Mouse (Mus musculus) hindbrain, embryonic 11.5 days (tissue): ENCODE data around the gene Pbp2. TPM values are rescaled to one million over a fixed set of nuclear protein-coding genes. Genes with fewer than 3 reads are reported as not detected.

ENCODE experiments used
- ATAC-seq: fragments of 200-750 bp; cut with Nextera tagmentation; 2 replicates; pipeline ENCODE4 v1.8.0; 2017; ENCODE audit warnings: mild to moderate bottlenecking, moderate TSS enrichment, moderate library complexity; ENCODE audit not compliant: low FRiP score
- DNase-seq: peaks from one replicate; pipeline ENCODE4 v3.0.0-alpha.2; 2015; ENCODE audit warnings: low spot score
- H3K27ac ChIP-seq: fragments of 300-500 bp; sonication (generic); 2 replicates; pipeline ENCODE4 v1.5.1; 2014; ENCODE audit warnings: mild to moderate bottlenecking, low read depth, low read length
- H3K27me3 ChIP-seq: fragments of 300-500 bp; sonication (generic); 2 replicates; pipeline ENCODE4 v1.6.1; 2014; ENCODE audit warnings: mild to moderate bottlenecking, low read length, moderate library complexity, mixed read lengths; ENCODE audit not compliant: control insufficient read depth, insufficient read depth
- H3K36me3 ChIP-seq: fragments of 300-500 bp; sonication (generic); 2 replicates; pipeline ENCODE4 v1.6.1; 2014; ENCODE audit warnings: mild to moderate bottlenecking, low read length, moderate library complexity, mixed read lengths; ENCODE audit not compliant: control insufficient read depth, insufficient read depth
- H3K4me1 ChIP-seq: fragments of 300-500 bp; sonication (generic); replicated peaks from 2 replicates; pipeline ENCODE4 v1.6.1; 2014; ENCODE audit warnings: low read length, mixed read lengths; ENCODE audit not compliant: control insufficient read depth, insufficient read depth
- H3K4me2 ChIP-seq: fragments of 300-500 bp; sonication (generic); replicated peaks from 2 replicates; pipeline ENCODE4 v1.6.1; 2014; ENCODE audit warnings: mild to moderate bottlenecking, low read depth, low read length
- H3K4me3 ChIP-seq: fragments of 300-500 bp; sonication (generic); 2 replicates; pipeline ENCODE4 v1.5.1; 2014; ENCODE audit warnings: low read depth, low read length
- H3K9ac ChIP-seq: fragments of 300-500 bp; sonication (generic); 2 replicates; pipeline ENCODE4 v1.6.1; 2014; ENCODE audit warnings: low read depth, low read length
- H3K9me3 ChIP-seq: fragments of 300-500 bp; sonication (generic); 2 replicates; pipeline ENCODE4 v1.6.1; 2016; ENCODE audit warnings: low read length; ENCODE audit not compliant: control insufficient read depth
- WGBS: fragments of 180-500 bp; shearing (Covaris S2); extraction: QIAGEN DNeasy Blood & Tissue Kit; methylation state at CpG from one replicate; pipeline ENCODE4 v1.1.7; 2014; 5-methylcytosine and 5-hydroxymethylcytosine counted together
- polyA plus RNA-seq: library from polyadenylated mRNA; unstranded; fragments of >200 nt; fragmentation: Nextera tagmentation; extraction: Ambion mirVana; gene quantifications from 2 replicates; pipeline ENCODE4 v1.2.1, GENCODE M21; 2014

Pbp2 gene
- polyA plus RNA-seq, 1 experiment from 2014 or later: 0.22 TPM

DNA sequence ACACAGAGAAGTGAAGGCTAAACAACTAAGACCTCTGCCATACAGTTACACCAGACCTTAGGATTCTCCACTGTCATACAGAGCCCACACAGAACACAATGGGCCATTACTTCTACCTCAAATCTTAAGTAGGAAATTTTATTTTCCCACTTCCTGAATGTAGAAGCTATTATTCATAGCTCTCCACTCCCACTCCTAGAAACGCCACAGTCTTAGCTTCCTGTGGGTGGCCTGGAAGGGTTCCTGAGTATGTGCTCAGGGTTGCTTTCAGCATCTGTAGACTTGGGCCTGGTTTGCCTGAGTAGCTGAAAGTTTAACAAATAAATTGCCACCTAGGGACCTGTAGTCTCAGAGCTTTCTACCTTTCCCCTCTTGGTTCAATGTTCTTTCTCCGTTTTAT, 5.9 kb upstream of the Pbp2 start:
- 96% methylated on average over 2 of the region's 2 CpGs for WGBS
- H3K9me3 ChIP-seq: no peaks in the 10 kb centered on the region
- H3K36me3 ChIP-seq: no peaks in the 10 kb centered on the region
- no peaks in the 10 kb centered on the region for H3K27me3 ChIP-seq
- H3K4me3 ChIP-seq: no peak overlapping the region
- H3K4me2 ChIP-seq: no peak overlapping the region
- no peak overlapping the region for H3K27ac ChIP-seq
- H3K9ac ChIP-seq: no peak overlapping the region
- no peaks in the 10 kb centered on the region for H3K4me1 ChIP-seq
- DNase-seq (no peak), ATAC-seq (no peak)

DNA sequence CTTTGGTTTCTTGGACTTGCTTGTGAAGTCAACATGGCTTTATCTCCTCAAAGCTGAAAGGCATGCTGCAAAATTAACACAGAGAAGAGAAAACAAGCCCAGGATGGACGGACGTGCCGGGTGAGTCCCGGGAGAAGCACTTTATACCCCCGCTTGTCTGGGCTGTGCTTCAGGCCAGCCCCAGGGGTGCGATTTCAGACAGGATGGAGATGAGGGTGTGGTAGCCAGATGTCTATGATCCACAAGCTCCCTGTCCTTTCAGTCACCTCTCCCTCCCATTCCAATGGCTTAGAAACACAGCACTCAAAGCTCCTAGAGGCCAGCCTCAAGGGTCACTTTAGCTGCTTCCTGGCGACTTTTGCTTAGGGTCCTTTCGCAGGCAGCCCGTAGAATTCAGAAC, 3.8 kb upstream of the Pbp2 start:
- no peak overlapping the region for H3K4me2 ChIP-seq
- 68% methylated on average over 9 of the region's 9 CpGs for WGBS
- H3K36me3 ChIP-seq: no peaks in the 10 kb centered on the region
- DNase-seq: no peak
- H3K9me3 ChIP-seq: no peaks in the 10 kb centered on the region
- H3K9ac ChIP-seq: no peak overlapping the region
- H3K27me3 ChIP-seq: no peaks in the 10 kb centered on the region
- no peak for ATAC-seq
- no peak overlapping the region for H3K4me3 ChIP-seq
- H3K4me1 ChIP-seq: no peaks in the 10 kb centered on the region
- H3K27ac ChIP-seq: no peak overlapping the region

DNA sequence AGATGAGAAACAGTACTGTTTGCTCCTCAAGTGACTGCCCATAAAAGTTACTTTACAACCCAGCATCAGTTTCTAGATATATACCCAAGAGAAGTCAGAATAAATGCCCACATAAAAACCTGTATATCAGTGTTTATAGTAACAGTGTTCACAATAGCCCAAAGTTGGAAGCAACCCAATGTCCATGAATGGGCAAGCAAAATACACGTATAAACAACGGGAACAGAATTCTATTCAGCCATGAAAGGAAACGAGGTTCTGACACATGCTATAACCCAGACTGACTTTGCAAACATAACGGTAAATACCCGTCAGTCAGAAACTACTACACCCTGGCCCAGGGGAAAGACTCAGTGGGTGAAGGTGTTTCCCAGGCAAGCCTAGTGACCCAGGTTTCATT, 1.8 kb upstream of the Pbp2 start:
- 87% methylated on average over 5 of the region's 5 CpGs for WGBS
- H3K27me3 ChIP-seq: no peaks in the 10 kb centered on the region
- no peaks in the 10 kb centered on the region for H3K36me3 ChIP-seq
- no peaks in the 10 kb centered on the region for H3K4me1 ChIP-seq
- no peak overlapping the region for H3K4me2 ChIP-seq
- no peak for DNase-seq
- no peak overlapping the region for H3K27ac ChIP-seq
- no peak overlapping the region for H3K9ac ChIP-seq
- no peak for ATAC-seq
- H3K4me3 ChIP-seq: no peak overlapping the region
- H3K9me3 ChIP-seq: no peaks in the 10 kb centered on the region

DNA sequence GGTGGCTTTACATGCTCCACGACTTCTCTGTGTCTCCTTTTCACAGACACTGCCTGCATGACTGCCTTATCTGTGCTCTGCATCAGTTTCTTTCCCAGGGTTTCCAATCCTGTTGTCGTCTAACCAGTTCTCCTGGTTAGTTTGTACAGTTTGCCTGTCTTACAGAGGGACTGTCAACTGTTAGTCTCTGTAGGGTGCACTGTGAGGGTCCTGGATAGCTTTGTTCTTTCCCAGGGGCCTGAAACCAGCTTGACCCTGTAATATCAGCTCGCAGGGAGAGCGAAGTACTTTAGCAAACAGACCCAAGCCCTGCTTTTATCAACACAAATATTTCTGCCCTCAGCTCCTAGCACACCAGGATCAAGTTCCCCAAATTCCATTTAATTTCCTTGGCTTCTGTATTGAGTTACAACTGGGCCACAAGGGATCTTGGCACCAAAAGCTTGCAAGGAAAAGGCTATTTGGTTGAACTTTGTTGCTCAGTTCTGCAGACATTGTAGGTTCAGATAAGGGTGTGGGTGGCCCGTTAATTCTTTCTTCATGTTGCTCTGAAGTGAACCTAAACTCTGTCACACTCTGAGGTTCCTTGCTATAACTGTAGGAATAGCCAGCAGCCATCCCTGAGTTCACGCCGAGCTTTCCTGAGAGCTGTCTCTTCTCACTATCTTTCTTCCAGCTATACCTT, 5.5 kb downstream of the Pbp2 start:
- Histone ChIP-seq H3K4me3 (no peak overlapping the region), H3K36me3 (no peaks in the 10 kb centered on the region), H3K4me1 (no peaks in the 10 kb centered on the region), H3K4me2 (no peak overlapping the region), H3K27ac (no peak overlapping the region), H3K9me3 (no peaks in the 10 kb centered on the region), H3K27me3 (no peaks in the 10 kb centered on the region), H3K9ac (no peak overlapping the region)
- DNase-seq (no peak), ATAC-seq (no peak)
- 64% methylated on average over 7 of the region's 7 CpGs for WGBS

DNA sequence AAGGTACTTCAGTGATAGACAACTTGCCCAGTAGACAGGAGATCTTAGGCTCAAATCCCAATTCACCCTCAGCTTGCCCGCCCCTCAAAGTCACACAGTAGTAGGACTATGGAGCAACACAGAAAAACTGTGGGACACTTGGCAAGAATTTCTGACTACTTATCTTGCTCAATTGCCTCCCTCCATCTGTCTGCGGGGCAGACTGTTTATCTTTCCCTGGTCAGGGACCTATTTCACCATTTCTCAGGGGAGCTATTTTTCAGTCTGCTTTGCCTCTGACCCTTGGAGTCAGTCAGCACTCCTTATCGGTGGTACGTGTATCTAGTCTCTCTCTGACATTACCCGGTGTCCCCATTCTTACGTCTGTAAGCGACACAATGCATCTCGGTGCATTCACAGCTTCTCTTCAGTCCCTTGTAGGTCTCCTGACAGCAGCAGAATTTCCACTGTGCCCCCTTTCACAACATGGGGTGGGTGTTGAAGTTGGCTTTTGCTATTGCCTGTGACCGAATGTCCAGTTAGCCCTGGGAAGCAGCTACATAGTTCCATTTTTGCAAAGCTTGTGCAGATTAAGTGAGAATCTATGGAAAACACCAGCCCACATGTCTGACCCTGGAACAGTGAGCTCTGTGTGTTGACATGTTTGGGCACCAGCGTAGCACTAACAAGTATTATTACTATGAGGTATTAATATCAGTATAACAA, 7.6 kb downstream of the Pbp2 start:
- no peak for ATAC-seq
- no peak overlapping the region for H3K9ac ChIP-seq
- no peak overlapping the region for H3K27ac ChIP-seq
- H3K4me2 ChIP-seq: no peak overlapping the region
- no peak for DNase-seq
- no peaks in the 10 kb centered on the region for H3K4me1 ChIP-seq
- H3K4me3 ChIP-seq: no peak overlapping the region
- WGBS: 84% methylated on average over 10 of the region's 10 CpGs
- no peaks in the 10 kb centered on the region for H3K9me3 ChIP-seq
- no peaks in the 10 kb centered on the region for H3K27me3 ChIP-seq
- H3K36me3 ChIP-seq: no peaks in the 10 kb centered on the region

DNA sequence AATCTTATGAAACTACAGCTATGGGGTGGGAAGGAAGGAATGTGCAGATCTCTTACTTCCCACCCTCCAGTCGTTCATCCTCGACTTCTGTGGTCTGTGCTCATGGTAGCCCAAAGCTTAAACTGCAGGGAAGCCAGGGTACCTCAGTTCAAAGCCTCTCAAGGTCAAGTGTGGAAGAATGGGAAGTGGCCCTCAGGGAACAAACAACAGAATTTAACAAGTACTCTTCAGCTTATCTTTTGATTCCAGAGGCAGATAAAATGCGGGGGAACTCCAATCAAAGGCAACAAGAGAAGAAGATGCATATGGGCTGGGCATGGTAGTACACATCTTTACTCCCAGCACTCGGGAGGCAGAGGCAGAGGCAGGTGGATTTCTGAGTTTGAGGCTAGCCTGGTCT, 9.7 kb downstream of the Pbp2 start:
- Histone ChIP-seq H3K4me1 (no peaks in the 10 kb centered on the region), H3K9ac (no peak overlapping the region), H3K4me3 (no peak overlapping the region), H3K27ac (no peak overlapping the region), H3K4me2 (no peak overlapping the region), H3K9me3 (no peaks in the 10 kb centered on the region), H3K36me3 (no peaks in the 10 kb centered on the region), H3K27me3 (no peaks in the 10 kb centered on the region)
- DNase-seq (no peak), ATAC-seq (no peak)
- WGBS: 88% methylated on average over 4 of the region's 4 CpGs

DNA sequence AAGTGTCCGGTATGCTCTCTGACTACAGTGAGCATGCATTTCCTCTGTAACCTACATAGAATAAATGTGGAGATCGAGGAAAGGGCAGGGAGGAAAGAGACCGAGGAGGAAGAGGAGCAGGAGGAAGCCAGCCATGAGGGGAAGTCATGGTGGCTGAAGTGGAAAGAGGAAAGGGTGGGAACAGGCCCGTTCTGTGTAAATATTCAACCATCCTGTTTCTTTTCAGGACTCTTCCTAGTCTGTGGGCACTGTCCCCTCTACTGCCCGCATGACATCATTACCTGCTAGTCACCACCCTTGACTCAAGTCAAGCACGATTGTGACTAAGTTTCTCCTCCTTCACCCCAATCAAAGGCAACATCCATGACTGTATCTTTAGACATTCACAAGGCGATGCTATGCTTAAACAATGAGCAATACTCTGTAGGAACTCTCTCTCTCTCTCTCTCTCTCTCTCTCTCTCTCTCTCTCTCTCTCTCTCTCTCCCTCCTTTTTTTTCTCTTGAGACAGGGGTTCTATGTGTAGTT, 11.1 kb downstream of the Pbp2 start:
- ATAC-seq: no peak
- no peak overlapping the region for H3K27ac ChIP-seq

DNA sequence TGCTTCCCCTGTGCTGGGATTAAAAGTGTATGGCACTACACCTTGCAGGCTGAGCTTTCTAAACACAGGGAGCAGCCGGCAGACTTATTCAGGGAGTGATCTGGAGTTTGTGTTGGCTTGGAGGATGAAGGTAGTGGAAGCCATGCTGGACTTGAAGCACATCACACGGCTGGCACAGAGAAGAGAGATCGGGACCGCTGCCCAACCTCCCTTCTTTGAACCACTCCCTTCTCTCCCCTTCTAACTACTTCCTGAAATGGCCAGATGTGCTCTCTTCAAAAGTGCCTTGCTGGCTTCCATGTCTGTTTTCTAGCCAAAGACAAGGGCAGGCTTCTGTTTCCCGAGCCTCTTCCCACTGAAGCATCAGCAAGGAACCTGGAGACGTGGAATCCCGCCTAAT, 12.6 kb downstream of the Pbp2 start:
- Histone ChIP-seq H3K9ac (no peak overlapping the region), H3K9me3 (no peaks in the 10 kb centered on the region), H3K27me3 (no peaks in the 10 kb centered on the region), H3K4me2 (no peak overlapping the region), H3K4me1 (no peaks in the 10 kb centered on the region), H3K4me3 (no peak overlapping the region), H3K36me3 (no peaks in the 10 kb centered on the region), H3K27ac (no peak overlapping the region)
- DNase-seq (no peak), ATAC-seq (no peak)
- 83% methylated on average over 7 of the region's 7 CpGs for WGBS

More for the DNA sequence above, 11.1 kb downstream of the Pbp2 start:
- no peaks in the 10 kb centered on the region for H3K36me3 ChIP-seq
- H3K4me3 ChIP-seq: no peak overlapping the region
- DNase-seq: no peak
- H3K4me1 ChIP-seq: no peaks in the 10 kb centered on the region
- no peaks in the 10 kb centered on the region for H3K9me3 ChIP-seq
- WGBS: 87% methylated on average over 7 of the region's 7 CpGs
- no peak overlapping the region for H3K9ac ChIP-seq
- H3K27me3 ChIP-seq: no peaks in the 10 kb centered on the region
- H3K4me2 ChIP-seq: no peak overlapping the region

DNA sequence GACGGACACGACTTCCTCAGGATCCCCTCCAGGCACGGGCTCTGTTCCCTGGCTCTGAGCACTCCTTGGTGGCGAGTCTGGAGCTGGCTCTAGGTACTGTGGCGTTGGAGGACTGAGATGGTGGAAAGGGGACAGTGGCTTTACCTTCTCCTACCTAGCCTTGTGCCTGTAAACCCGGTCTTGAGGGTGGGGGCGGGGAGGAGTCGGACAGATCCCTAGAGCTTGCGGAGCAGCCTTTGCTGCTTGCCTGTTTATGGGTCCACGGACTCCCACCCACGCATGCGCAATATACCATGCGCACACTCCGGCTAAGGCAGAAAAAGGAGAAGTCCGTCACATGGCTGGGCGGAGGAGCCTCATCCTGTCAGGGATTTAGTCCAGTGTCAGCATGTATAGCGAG, 13.9 kb downstream of the Pbp2 start:
- Histone ChIP-seq H3K4me2 (no peak overlapping the region), H3K27ac (no peak overlapping the region), H3K27me3 (no peaks in the 10 kb centered on the region), H3K9me3 (no peaks in the 10 kb centered on the region), H3K4me3 (no peak overlapping the region), H3K4me1 (no peaks in the 10 kb centered on the region), H3K9ac (no peak overlapping the region), H3K36me3 (no peaks in the 10 kb centered on the region)
- WGBS: 84% methylated on average over 17 of the region's 17 CpGs
- no peak for ATAC-seq
- no peak for DNase-seq
